Mouse (Mus musculus) olfactory bulb, adult 2 months (tissue): Measurements from ENCODE around the gene Begain.

Source experiments
- CTCF ChIP-seq: fragments of 200-500 bp; IDR thresholded peaks from 2 replicates; pipeline ENCODE4 v1.5.1; 2012; ENCODE audit warnings: low read depth, mild to moderate bottlenecking, low read length, moderate library complexity; ENCODE audit not compliant: insufficient read depth
- POLR2A ChIP-seq: fragments of 200-500 bp; IDR thresholded peaks from 2 replicates; pipeline ENCODE4 v1.6.1; 2012; ENCODE audit warnings: mild to moderate bottlenecking, low read depth, low read length, moderate library complexity; ENCODE audit not compliant: insufficient read depth

DNA sequence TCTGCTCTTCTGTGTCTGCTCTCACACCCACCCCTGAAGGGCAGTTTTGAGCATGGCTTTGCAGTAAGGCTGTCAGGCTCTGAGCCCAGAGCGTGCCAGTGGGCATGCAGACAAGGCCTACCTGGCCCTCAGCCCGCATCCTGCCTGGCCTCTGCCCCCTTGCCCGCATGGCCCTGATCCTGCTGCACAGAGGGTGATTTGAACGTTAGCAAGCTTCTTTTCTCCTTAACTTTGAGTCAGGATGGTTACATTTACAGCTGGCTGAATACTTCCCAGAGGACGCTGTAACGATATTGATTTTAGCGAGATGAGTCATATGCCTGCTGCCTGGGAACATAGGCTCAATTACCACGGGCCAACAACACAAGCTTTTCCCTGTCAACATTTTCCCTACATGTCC is 83.5 kb downstream of the Begain start:
- TF ChIP-seq POLR2A (no peak), CTCF (no peak)
